Mouse (Mus musculus): ENCODE data around the gene Krtap9-5.

DNA sequence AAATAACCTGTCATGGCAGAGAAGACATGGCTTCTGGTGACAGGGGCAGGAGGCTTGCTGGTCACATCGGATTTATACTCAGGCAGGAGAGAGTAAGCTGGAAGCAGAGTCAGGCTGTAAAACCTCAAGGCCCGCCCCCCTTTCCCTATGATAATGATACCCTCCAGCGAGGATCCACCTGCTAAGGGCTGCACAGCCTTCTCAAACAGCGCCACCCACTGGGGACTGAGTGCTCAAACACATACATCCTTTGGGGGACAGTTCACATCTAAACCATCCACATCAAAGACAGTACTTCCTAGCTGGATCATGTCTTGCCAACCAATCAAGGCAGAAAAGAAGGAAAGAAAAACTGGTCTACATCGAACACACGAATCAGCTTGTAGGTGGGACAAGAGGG is 15.9 kb downstream of the Krtap9-5 start:
- TF ChIP-seq CTCF (IDR thresholded peaks at IDR 0.05; ENCODE audit: control insufficient read depth, insufficient read depth, insufficient read length) (no peak), MAX (IDR thresholded peaks at IDR 0.05) (no peak), USF1 (IDR thresholded peaks at IDR 0.05; ENCODE audit: low read depth) (no peak), FOSL1 (IDR thresholded peaks at IDR 0.05; ENCODE audit: insufficient read depth, low read length, poor library complexity, severe bottlenecking) (no peak)
